Mouse (Mus musculus) hindbrain, embryonic 11.5 days (tissue): ENCODE results near the gene Chrm4. TPM values are rescaled to one million over a fixed set of nuclear protein-coding genes. Genes with fewer than 3 reads are reported as not detected.
A peak's percentile ranks its signal among the peaks of the same experiment; 100 is the strongest.

Experiments used
- ATAC-seq: fragments of 200-750 bp; cut with Nextera tagmentation; 2 replicates; pipeline ENCODE4 v1.8.0; 2017; ENCODE audit warnings: mild to moderate bottlenecking, moderate TSS enrichment, moderate library complexity; ENCODE audit not compliant: low FRiP score
- DNase-seq: peaks from one replicate; pipeline ENCODE4 v3.0.0-alpha.2; 2015; ENCODE audit warnings: low spot score
- H3K27ac ChIP-seq: fragments of 300-500 bp; sonication (generic); 2 replicates; pipeline ENCODE4 v1.5.1; 2014; ENCODE audit warnings: mild to moderate bottlenecking, low read depth, low read length
- H3K27me3 ChIP-seq: fragments of 300-500 bp; sonication (generic); 2 replicates; pipeline ENCODE4 v1.6.1; 2014; ENCODE audit warnings: mild to moderate bottlenecking, low read length, moderate library complexity, mixed read lengths; ENCODE audit not compliant: control insufficient read depth, insufficient read depth
- H3K36me3 ChIP-seq: fragments of 300-500 bp; sonication (generic); 2 replicates; pipeline ENCODE4 v1.6.1; 2014; ENCODE audit warnings: mild to moderate bottlenecking, low read length, moderate library complexity, mixed read lengths; ENCODE audit not compliant: control insufficient read depth, insufficient read depth
- H3K4me1 ChIP-seq: fragments of 300-500 bp; sonication (generic); replicated peaks from 2 replicates; pipeline ENCODE4 v1.6.1; 2014; ENCODE audit warnings: low read length, mixed read lengths; ENCODE audit not compliant: control insufficient read depth, insufficient read depth
- H3K4me2 ChIP-seq: fragments of 300-500 bp; sonication (generic); replicated peaks from 2 replicates; pipeline ENCODE4 v1.6.1; 2014; ENCODE audit warnings: mild to moderate bottlenecking, low read depth, low read length
- H3K4me3 ChIP-seq: fragments of 300-500 bp; sonication (generic); 2 replicates; pipeline ENCODE4 v1.5.1; 2014; ENCODE audit warnings: low read depth, low read length
- H3K9ac ChIP-seq: fragments of 300-500 bp; sonication (generic); 2 replicates; pipeline ENCODE4 v1.6.1; 2014; ENCODE audit warnings: low read depth, low read length
- H3K9me3 ChIP-seq: fragments of 300-500 bp; sonication (generic); 2 replicates; pipeline ENCODE4 v1.6.1; 2016; ENCODE audit warnings: low read length; ENCODE audit not compliant: control insufficient read depth
- WGBS: fragments of 180-500 bp; shearing (Covaris S2); extraction: QIAGEN DNeasy Blood & Tissue Kit; methylation state at CpG from one replicate; pipeline ENCODE4 v1.1.7; 2014; 5-methylcytosine and 5-hydroxymethylcytosine counted together
- polyA plus RNA-seq: library from polyadenylated mRNA; unstranded; fragments of >200 nt; fragmentation: Nextera tagmentation; extraction: Ambion mirVana; gene quantifications from 2 replicates; pipeline ENCODE4 v1.2.1, GENCODE M21; 2014

The Chrm4 gene
- polyA plus RNA-seq, 1 experiment from 2014 or later = 0.42 TPM

- peak overlapping the region; percentile 99; the same call in 1 of the 2 replicates for H3K9ac ChIP-seq
- 0 out of 2 replicates have a peak, but pooled peaks cover 3% of the 10 kb centered on the region for H3K36me3 ChIP-seq
- ATAC-seq = no peak
- H3K27me3 ChIP-seq = no peaks in the 10 kb centered on the region
- H3K4me3 ChIP-seq = no peak overlapping the region
- H3K27ac ChIP-seq = peak overlapping the region; percentile 96
- H3K4me2 ChIP-seq = no peak overlapping the region
- no peaks in the 10 kb centered on the region for H3K9me3 ChIP-seq
- 10% methylated on average over 6 of the region's 6 CpGs for WGBS
- H3K4me1 ChIP-seq = peaks cover 10% of the 10 kb centered on the region; the same call in 1 of the 2 replicates
- peak; percentile 40 for DNase-seq
Observed at GRCm38 (mm10) chr2:91932737-91933350, 5.8 kb downstream of the Chrm4 start.

- Histone ChIP-seq H3K27ac (peak overlapping the region; percentile 96), H3K4me3 (no peak overlapping the region), H3K9me3 (no peaks in the 10 kb centered on the region), H3K27me3 (no peaks in the 10 kb centered on the region), H3K36me3 (0 out of 2 replicates have a peak, but pooled peaks cover 3% of the 10 kb centered on the region), H3K4me2 (no peak overlapping the region), H3K4me1 (peaks cover 10% of the 10 kb centered on the region; the same call in 1 of the 2 replicates), H3K9ac (0 out of 2 replicates have a peak overlapping the region, but pooled peaks have one; percentile 37)
- no peak for ATAC-seq
- DNase-seq = peak; percentile 30
- WGBS = 20% methylated on average over 9 of the region's 9 CpGs
Observed at GRCm38 (mm10) chr2:91933471-91933870, 6.4 kb downstream of the Chrm4 start.

GRCm38 (mm10) chr2:91934016-91934415 lies 7.0 kb downstream of the Chrm4 start:
- H3K27ac ChIP-seq = peak overlapping the region; percentile 96; the same call in 1 of the 2 replicates
- WGBS = 60% methylated on average over 8 of the region's 8 CpGs
- no peak overlapping the region for H3K9ac ChIP-seq
- H3K9me3 ChIP-seq = no peaks in the 10 kb centered on the region
- H3K36me3 ChIP-seq = 0 out of 2 replicates have a peak, but pooled peaks cover 3% of the 10 kb centered on the region
- DNase-seq (no peak), ATAC-seq (no peak)
- H3K4me1 ChIP-seq = peaks cover 10% of the 10 kb centered on the region; the same call in 1 of the 2 replicates
- no peaks in the 10 kb centered on the region for H3K27me3 ChIP-seq
- no peak overlapping the region for H3K4me2 ChIP-seq
- H3K4me3 ChIP-seq = no peak overlapping the region

- 87% methylated on average over 9 of the region's 9 CpGs for WGBS
- Histone ChIP-seq H3K27ac (no peak overlapping the region), H3K36me3 (0 out of 2 replicates have a peak, but pooled peaks cover 3% of the 10 kb centered on the region), H3K9me3 (no peaks in the 10 kb centered on the region), H3K4me1 (peaks cover 10% of the 10 kb centered on the region; the same call in 1 of the 2 replicates), H3K4me2 (no peak overlapping the region), H3K4me3 (no peak overlapping the region), H3K9ac (no peak overlapping the region), H3K27me3 (no peaks in the 10 kb centered on the region)
- ATAC-seq (no peak), DNase-seq (no peak)
Observed at GRCm38 (mm10) chr2:91934826-91935525, 7.9 kb downstream of the Chrm4 start.

- no peak overlapping the region for H3K27ac ChIP-seq
- no peak overlapping the region for H3K9ac ChIP-seq
- H3K36me3 ChIP-seq = 0 out of 2 replicates have a peak, but pooled peaks cover 5% of the 10 kb centered on the region
- H3K4me2 ChIP-seq = no peak overlapping the region
- peaks cover 10% of the 10 kb centered on the region; the same call in 1 of the 2 replicates for H3K4me1 ChIP-seq
- no peaks in the 10 kb centered on the region for H3K9me3 ChIP-seq
- H3K4me3 ChIP-seq = no peak overlapping the region
- 95% methylated on average over 7 of the region's 7 CpGs for WGBS
- no peak for ATAC-seq
- H3K27me3 ChIP-seq = no peaks in the 10 kb centered on the region
- DNase-seq = no peak
Observed at GRCm38 (mm10) chr2:91936154-91936553, 9.1 kb downstream of the Chrm4 start.

GRCm38 (mm10) chr2:91939303-91939935 lies 12.4 kb downstream of the Chrm4 start:
- no peak for DNase-seq
- no peak overlapping the region for H3K27ac ChIP-seq
- H3K9me3 ChIP-seq = no peaks in the 10 kb centered on the region
- 0 out of 2 replicates have a peak, but pooled peaks cover 5% of the 10 kb centered on the region for H3K36me3 ChIP-seq
- no peak for ATAC-seq
- H3K4me3 ChIP-seq = no peak overlapping the region
- H3K27me3 ChIP-seq = no peaks in the 10 kb centered on the region
- H3K4me1 ChIP-seq = no peaks in the 10 kb centered on the region
- 86% methylated on average over 15 of the region's 15 CpGs for WGBS
- no peak overlapping the region for H3K9ac ChIP-seq
- no peak overlapping the region for H3K4me2 ChIP-seq

- Histone ChIP-seq H3K4me1 (no peaks in the 10 kb centered on the region; the same call in 1 of the 2 replicates), H3K27ac (no peak overlapping the region), H3K4me2 (no peak overlapping the region), H3K27me3 (no peaks in the 10 kb centered on the region), H3K36me3 (0 out of 2 replicates have a peak, but pooled peaks cover 2% of the 10 kb centered on the region), H3K9me3 (no peaks in the 10 kb centered on the region), H3K9ac (no peak overlapping the region), H3K4me3 (no peak overlapping the region)
- 69% methylated on average over 6 of the region's 6 CpGs for WGBS
- ATAC-seq (no peak), DNase-seq (no peak)
Observed at GRCm38 (mm10) chr2:91942356-91942755, 15.3 kb downstream of the Chrm4 start.

- no peak overlapping the region for H3K4me3 ChIP-seq
- H3K9me3 ChIP-seq = no peaks in the 10 kb centered on the region
- 45% methylated on average over 13 of the region's 13 CpGs for WGBS
- DNase-seq = peak; percentile 86
- H3K27me3 ChIP-seq = no peaks in the 10 kb centered on the region
- peaks cover 6% of the 10 kb centered on the region; the same call in 1 of the 2 replicates for H3K4me1 ChIP-seq
- no peak overlapping the region for H3K27ac ChIP-seq
- no peak overlapping the region for H3K9ac ChIP-seq
- no peak overlapping the region for H3K4me2 ChIP-seq
- 0 out of 2 replicates have a peak, but pooled peaks cover 2% of the 10 kb centered on the region for H3K36me3 ChIP-seq
- ATAC-seq = peak; percentile 69
Observed at GRCm38 (mm10) chr2:91944170-91944950, 17.3 kb downstream of the Chrm4 start.
